Mouse (Mus musculus) embryonic facial prominence, embryonic 14.5 days (tissue): ENCODE data around the gene Pdzd2. TPM values are rescaled to one million over a fixed set of nuclear protein-coding genes. Genes with fewer than 3 reads are reported as not detected.

ENCODE experiments used
- ATAC-seq: fragments of 200-750 bp; cut with Nextera tagmentation; 2 replicates; pipeline ENCODE4 v1.8.0; 2017; ENCODE audit warnings: low read depth, moderate number of reproducible peaks, moderate TSS enrichment
- DNase-seq: peaks from one replicate; pipeline ENCODE4 v3.0.0-alpha.2; 2015; ENCODE audit warnings: low spot score
- H3K27ac ChIP-seq: fragments of 300-500 bp; sonication (generic); replicated peaks from 2 replicates; pipeline ENCODE4 v1.5.1; 2014; ENCODE audit warnings: low read depth, mild to moderate bottlenecking, low read length, moderate library complexity
- H3K27me3 ChIP-seq: fragments of 300-500 bp; sonication (generic); replicated peaks from 2 replicates; pipeline ENCODE4 v1.6.1; 2014; ENCODE audit warnings: low read length; ENCODE audit not compliant: control insufficient read depth, insufficient read depth
- H3K36me3 ChIP-seq: fragments of 300-500 bp; sonication (generic); 2 replicates; pipeline ENCODE4 v1.6.1; 2014; ENCODE audit warnings: low read length, mixed read lengths; ENCODE audit not compliant: control insufficient read depth, insufficient read depth
- H3K4me1 ChIP-seq: fragments of 300-500 bp; sonication (generic); 2 replicates; pipeline ENCODE4 v1.6.1; 2014; ENCODE audit warnings: antibody characterized with exemption, low read length; ENCODE audit not compliant: control insufficient read depth, insufficient read depth
- H3K4me2 ChIP-seq: fragments of 300-500 bp; sonication (generic); 2 replicates; pipeline ENCODE4 v1.6.1; 2014; ENCODE audit warnings: low read depth, mild to moderate bottlenecking, low read length, moderate library complexity, mixed read lengths
- H3K4me3 ChIP-seq: fragments of 300-500 bp; sonication (generic); 2 replicates; pipeline ENCODE4 v1.5.1; 2014; ENCODE audit warnings: low read depth, mild to moderate bottlenecking, low read length
- H3K9ac ChIP-seq: fragments of 300-500 bp; sonication (generic); 2 replicates; pipeline ENCODE4 v1.6.1; 2014; ENCODE audit warnings: low read depth, mild to moderate bottlenecking, low read length, moderate library complexity, mixed read lengths
- H3K9me3 ChIP-seq: fragments of 300-500 bp; sonication (generic); 2 replicates; pipeline ENCODE4 v1.6.1; 2016; ENCODE audit warnings: low read length; ENCODE audit not compliant: control insufficient read depth
- WGBS: fragments of 180-500 bp; shearing (Covaris S2); extraction: QIAGEN DNeasy Blood & Tissue Kit; methylation state at CpG from one replicate; pipeline ENCODE4 v1.1.7; 2014; 5-methylcytosine and 5-hydroxymethylcytosine counted together
- polyA plus RNA-seq: library from polyadenylated mRNA; unstranded; fragments of >200 nt; fragmentation: Nextera tagmentation; extraction: Ambion mirVana; gene quantifications from 2 replicates; pipeline ENCODE4 v1.2.1, GENCODE M21; 2014

Gene Pdzd2
- polyA plus RNA-seq, 1 experiment from 2014 or later = 28.0 TPM

- no peak overlapping the region for H3K27ac ChIP-seq
- DNase-seq (no peak), ATAC-seq (no peak)
- H3K4me3 ChIP-seq = no peak overlapping the region
- WGBS = 77% methylated on average over 6 of the region's 6 CpGs
- no peak overlapping the region for H3K4me2 ChIP-seq
- H3K9ac ChIP-seq = no peak overlapping the region
- H3K36me3 ChIP-seq = no peaks in the 10 kb centered on the region
- H3K4me1 ChIP-seq = peaks cover 14% of the 10 kb centered on the region; the same call in 1 of the 2 replicates
- H3K27me3 ChIP-seq = no peaks in the 10 kb centered on the region
- no peaks in the 10 kb centered on the region for H3K9me3 ChIP-seq
These were observed 131.6 kb downstream of the Pdzd2 start for GRCm38 (mm10) chr15:12608090-12608489.

GRCm38 (mm10) chr15:12606306-12606705, 133.4 kb downstream of the Pdzd2 start:
- Histone ChIP-seq H3K9me3 (no peaks in the 10 kb centered on the region), H3K4me2 (no peak overlapping the region), H3K9ac (no peak overlapping the region), H3K27me3 (no peaks in the 10 kb centered on the region), H3K4me3 (no peak overlapping the region), H3K27ac (no peak overlapping the region; the same call in 1 of the 2 replicates), H3K4me1 (peaks cover 14% of the 10 kb centered on the region; the same call in 1 of the 2 replicates), H3K36me3 (no peaks in the 10 kb centered on the region)
- 0 out of 2 replicates have a peak, but pooled peaks have one; percentile 24 for ATAC-seq
- no peak for DNase-seq
- WGBS = 73% methylated on average over 9 of the region's 9 CpGs

GRCm38 (mm10) chr15:12605239-12605993, 134.3 kb downstream of the Pdzd2 start:
- H3K27me3 ChIP-seq = no peaks in the 10 kb centered on the region
- no peak overlapping the region for H3K4me3 ChIP-seq
- no peaks in the 10 kb centered on the region for H3K36me3 ChIP-seq
- H3K9me3 ChIP-seq = no peaks in the 10 kb centered on the region
- peak overlapping the region; percentile 56 for H3K27ac ChIP-seq
- no peak overlapping the region for H3K9ac ChIP-seq
- DNase-seq = peak; percentile 87
- WGBS = 50% methylated on average over 10 of the region's 10 CpGs
- peak; percentile 89 for ATAC-seq
- H3K4me1 ChIP-seq = peaks cover 14% of the 10 kb centered on the region; the same call in 1 of the 2 replicates
- H3K4me2 ChIP-seq = no peak overlapping the region

GRCm38 (mm10) chr15:12603674-12604073, 136.1 kb downstream of the Pdzd2 start:
- Histone ChIP-seq H3K27me3 (no peaks in the 10 kb centered on the region), H3K4me3 (no peak overlapping the region), H3K36me3 (no peaks in the 10 kb centered on the region), H3K27ac (no peak overlapping the region), H3K4me2 (no peak overlapping the region), H3K4me1 (peaks cover 14% of the 10 kb centered on the region; the same call in 1 of the 2 replicates), H3K9ac (no peak overlapping the region), H3K9me3 (no peaks in the 10 kb centered on the region)
- 89% methylated on average over 4 of the region's 4 CpGs for WGBS
- DNase-seq = no peak
- ATAC-seq = no peak

- Histone ChIP-seq H3K4me3 (no peak overlapping the region), H3K27ac (no peak overlapping the region), H3K4me2 (no peak overlapping the region), H3K27me3 (no peaks in the 10 kb centered on the region), H3K9me3 (no peaks in the 10 kb centered on the region), H3K9ac (no peak overlapping the region), H3K36me3 (no peaks in the 10 kb centered on the region), H3K4me1 (no peaks in the 10 kb centered on the region)
- ATAC-seq (no peak), DNase-seq (no peak)
- 62% methylated on average over 4 of the region's 4 CpGs for WGBS
These were observed 146.6 kb downstream of the Pdzd2 start for GRCm38 (mm10) chr15:12593094-12593493.

- 39% methylated on average over 3 of the region's 3 CpGs for WGBS
- ATAC-seq (no peak), DNase-seq (no peak)
- Histone ChIP-seq H3K27ac (no peak overlapping the region), H3K4me2 (no peak overlapping the region), H3K4me1 (no peaks in the 10 kb centered on the region), H3K4me3 (no peak overlapping the region), H3K27me3 (no peaks in the 10 kb centered on the region), H3K9ac (no peak overlapping the region), H3K9me3 (no peaks in the 10 kb centered on the region), H3K36me3 (no peaks in the 10 kb centered on the region)
These were observed 147.1 kb downstream of the Pdzd2 start for GRCm38 (mm10) chr15:12592628-12593027.

- no peaks in the 10 kb centered on the region for H3K27me3 ChIP-seq
- no peaks in the 10 kb centered on the region for H3K36me3 ChIP-seq
- H3K4me2 ChIP-seq = no peak overlapping the region
- H3K4me1 ChIP-seq = no peaks in the 10 kb centered on the region
- DNase-seq (no peak), ATAC-seq (no peak)
- no peak overlapping the region for H3K4me3 ChIP-seq
- H3K27ac ChIP-seq = no peak overlapping the region
- WGBS = 95% methylated on average over 3 of the region's 3 CpGs
- no peak overlapping the region for H3K9ac ChIP-seq
- H3K9me3 ChIP-seq = no peaks in the 10 kb centered on the region
These were observed 151.1 kb downstream of the Pdzd2 start for GRCm38 (mm10) chr15:12588661-12589060.

- Histone ChIP-seq H3K4me3 (no peak overlapping the region), H3K9me3 (no peaks in the 10 kb centered on the region), H3K27me3 (no peaks in the 10 kb centered on the region), H3K36me3 (no peaks in the 10 kb centered on the region), H3K4me1 (no peaks in the 10 kb centered on the region), H3K9ac (no peak overlapping the region), H3K27ac (no peak overlapping the region), H3K4me2 (no peak overlapping the region)
- whole genome bisulfite sequencing = 71% methylated on average over 4 of the region's 4 CpGs
- no peak; the same call in 1 of the 2 replicates for ATAC-seq
- DNase-seq = no peak
These were observed 152.8 kb downstream of the Pdzd2 start for GRCm38 (mm10) chr15:12586852-12587424.
